Mouse (Mus musculus) heart, adult 2 months (tissue): Measurements from ENCODE around the gene Gm44511. TPM values are rescaled to one million over a fixed set of nuclear protein-coding genes. Genes with fewer than 3 reads are reported as not detected.

Source experiments
- DNase-seq, 2 experiments: peaks; one replicate each; pipeline ENCODE4 v3.0.0; 2021
- H3K27ac ChIP-seq: fragments of 200-600 bp; 2 replicates; pipeline ENCODE4 v1.8.1; 2022
- H3K27me3 ChIP-seq: fragments of 200-500 bp; 2 replicates; pipeline ENCODE4 v1.6.1; 2012; ENCODE audit warnings: mild to moderate bottlenecking, low read length, inconsistent platforms, mixed read lengths; ENCODE audit not compliant: control insufficient read depth, insufficient read depth
- H3K36me3 ChIP-seq: fragments of 200-500 bp; 2 replicates; pipeline ENCODE4 v1.6.1; 2012; ENCODE audit warnings: low read length, inconsistent platforms; ENCODE audit not compliant: control insufficient read depth, insufficient read depth
- H3K4me1 ChIP-seq: fragments of 200-500 bp; 2 replicates; pipeline ENCODE4 v1.6.1; 2011; ENCODE audit warnings: low read length; ENCODE audit not compliant: control insufficient read depth, insufficient read depth
- H3K4me3 ChIP-seq: fragments of 200-600 bp; 2 replicates; pipeline ENCODE4 v1.8.1; 2022
- H3K79me2 ChIP-seq: fragments of 200-500 bp; replicated peaks from 2 replicates; pipeline ENCODE4 v1.6.1; 2012; ENCODE audit warnings: mild to moderate bottlenecking, inconsistent platforms, low read length, moderate library complexity, mixed read lengths; ENCODE audit not compliant: control insufficient read depth, insufficient read depth
- H3K9ac ChIP-seq: fragments of 200-500 bp; 2 replicates; pipeline ENCODE4 v1.6.1; 2012; ENCODE audit warnings: low read depth, mild to moderate bottlenecking, control low read depth, inconsistent platforms, low read length, mixed read lengths
- CTCF ChIP-seq: fragments of 200-600 bp; IDR thresholded peaks from 2 replicates; pipeline ENCODE4 v1.8.1; 2022; ENCODE audit warnings: antibody characterized with exemption, mild to moderate bottlenecking, moderate library complexity
- EP300 ChIP-seq: fragments of 200-500 bp; IDR thresholded peaks from 2 replicates; pipeline ENCODE4 v1.6.1; 2011; ENCODE audit warnings: low read depth, low read length, control low read depth; ENCODE audit not compliant: insufficient read depth
- POLR2A ChIP-seq: fragments of 200-500 bp; IDR thresholded peaks from 2 replicates; pipeline ENCODE4 v1.6.1; 2011; ENCODE audit warnings: mild to moderate bottlenecking, low read depth, low read length, control low read depth; ENCODE audit not compliant: insufficient read depth
- WGBS: fragments of 180-500 bp; shearing (Covaris S2); methylation state at CpG from one replicate; pipeline ENCODE4 v1.1.7; 2018; 5-methylcytosine and 5-hydroxymethylcytosine counted together
- intact Hi-C: fragments of 180-260 bp; cut with DNase I; formaldehyde crosslinking; loops from one replicate; pipeline ENCODE4 v1.15.1; 2025
- polyA plus RNA-seq: library from polyadenylated mRNA; depleted of rRNA; stranded (reverse); fragments of >200 nt; gene quantifications from 2 replicates; pipeline ENCODE4 v1.2.3, GENCODE M21; 2012
- total RNA-seq, 2 experiments: library from RNA; stranded (reverse); gene quantifications; 2 replicates each; pipeline ENCODE4 v1.2.3; 2021

Gm44511 gene
- total and polyA plus RNA-seq, 3 experiments: 0.86 TPM; not detected in 2

DNA sequence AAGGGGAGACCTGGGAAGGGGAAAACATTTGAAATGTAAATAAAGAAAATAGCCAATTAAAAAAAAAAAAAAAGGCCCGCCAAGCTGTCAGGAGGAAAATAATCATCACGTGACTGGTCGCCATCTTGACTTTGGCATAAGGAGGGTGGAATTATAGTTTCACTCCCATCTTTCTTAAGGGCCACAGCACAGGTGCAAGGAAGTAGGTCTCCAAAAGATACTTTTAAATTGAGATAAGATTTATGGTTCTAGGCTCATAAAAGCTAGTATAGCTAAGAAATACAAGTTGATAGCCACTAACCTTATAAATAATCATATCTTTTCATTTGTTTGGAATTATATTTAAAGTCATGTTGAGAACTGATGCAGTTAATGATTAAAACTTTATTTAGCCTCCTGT is 28.8 kb upstream of the Gm44511 start:
- no peak for TF ChIP-seq EP300
- no peak for TF ChIP-seq CTCF
- no peak for TF ChIP-seq POLR2A

GRCm38 (mm10) chr6:128854024-128854820 is 28.1 kb upstream of the Gm44511 start:
- peak; percentile 73 to 76 for DNase-seq
- Histone ChIP-seq H3K4me1 (peaks cover 1% of the 10 kb centered on the region; the same call in 1 of the 2 replicates), H3K79me2 (no peaks in the 10 kb centered on the region), H3K27ac (no peak overlapping the region), H3K36me3 (no peaks in the 10 kb centered on the region), H3K9ac (no peak overlapping the region), H3K27me3 (no peaks in the 10 kb centered on the region), H3K4me3 (no peak overlapping the region)
- intact Hi-C loops: loop anchor here (1.0 to 5.0 kb wide), 5 partner anchors 15 to 401 kb away; no protein-coding TSS in a partner anchor
- 55% methylated on average over 12 of the region's 12 CpGs for WGBS
- TF ChIP-seq POLR2A (no peak), CTCF (peak; percentile 92)

More for the DNA sequence above, 28.8 kb upstream of the Gm44511 start:
- WGBS: 100% methylated on average over 3 of the region's 3 CpGs
- DNase-seq: no peak
- Histone ChIP-seq H3K27me3 (no peaks in the 10 kb centered on the region), H3K27ac (no peak overlapping the region; the same call in 1 of the 2 replicates), H3K4me3 (no peak overlapping the region), H3K9ac (no peak overlapping the region), H3K36me3 (no peaks in the 10 kb centered on the region), H3K79me2 (no peaks in the 10 kb centered on the region), H3K4me1 (peaks cover 1% of the 10 kb centered on the region; the same call in 1 of the 2 replicates)
- intact Hi-C loops: loop anchor here (1.0 to 5.0 kb wide), 5 partner anchors 14 to 400 kb away; no protein-coding TSS in a partner anchor

DNA sequence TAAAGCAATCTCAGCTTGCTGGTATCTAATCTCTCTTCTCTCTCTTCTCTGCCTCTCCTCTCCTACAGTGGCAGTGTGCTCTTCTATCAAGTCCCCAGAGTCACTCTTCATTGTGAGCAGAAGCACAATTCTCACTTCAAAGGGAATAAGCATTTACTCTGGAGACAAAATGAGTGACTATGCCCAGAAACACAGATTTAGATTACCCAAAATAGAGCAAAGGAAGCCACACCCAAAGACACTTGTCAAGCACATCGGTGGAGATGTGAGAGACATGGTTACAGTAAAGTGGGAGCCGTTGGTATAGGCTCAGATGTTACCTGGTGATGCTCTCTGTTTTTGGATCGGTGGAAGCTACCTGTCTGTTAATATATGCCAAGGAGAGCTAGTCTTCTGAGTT is 26.7 kb upstream of the Gm44511 start:
- Histone ChIP-seq H3K27me3 (no peaks in the 10 kb centered on the region), H3K79me2 (no peaks in the 10 kb centered on the region), H3K36me3 (no peaks in the 10 kb centered on the region), H3K4me1 (peaks cover 1% of the 10 kb centered on the region; the same call in 1 of the 2 replicates), H3K9ac (no peak overlapping the region), H3K27ac (no peak overlapping the region), H3K4me3 (no peak overlapping the region)
- intact Hi-C loops: loop anchor here (1.0 to 5.0 kb wide), 2 partner anchors 325 to 514 kb away; no protein-coding TSS in a partner anchor
- WGBS: 36% methylated on average over 3 of the region's 3 CpGs
- DNase-seq: no peak
- TF ChIP-seq POLR2A: no peak
- TF ChIP-seq CTCF: no peak
- TF ChIP-seq EP300: no peak

GRCm38 (mm10) chr6:128851151-128851550 is 25.0 kb upstream of the Gm44511 start:
- intact Hi-C loops: loop anchor here (5.0 kb wide), 1 partner anchor 326 kb away; no protein-coding TSS in a partner anchor
- no peaks in the 10 kb centered on the region for H3K36me3 ChIP-seq
- no peak for TF ChIP-seq POLR2A
- no peak for TF ChIP-seq EP300
- TF ChIP-seq CTCF: no peak
- H3K9ac ChIP-seq: no peak overlapping the region
- H3K27me3 ChIP-seq: no peaks in the 10 kb centered on the region
- no peak overlapping the region for H3K4me3 ChIP-seq
- WGBS: 82% methylated on average over 2 of the region's 2 CpGs
- H3K4me1 ChIP-seq: peaks cover 1% of the 10 kb centered on the region; the same call in 1 of the 2 replicates
- no peaks in the 10 kb centered on the region for H3K79me2 ChIP-seq
- no peak overlapping the region for H3K27ac ChIP-seq
- no peak for DNase-seq

- Histone ChIP-seq H3K4me3 (no peak overlapping the region), H3K9ac (no peak overlapping the region), H3K4me1 (peaks cover 1% of the 10 kb centered on the region; the same call in 1 of the 2 replicates), H3K79me2 (no peaks in the 10 kb centered on the region), H3K27me3 (no peaks in the 10 kb centered on the region), H3K27ac (no peak overlapping the region), H3K36me3 (no peaks in the 10 kb centered on the region)
- no peak for DNase-seq
- WGBS: 17% methylated on average over 2 of the region's 2 CpGs
- intact Hi-C loops: loop anchor here (5.0 kb wide), 1 partner anchor 327 kb away; no protein-coding TSS in a partner anchor
- no peak for TF ChIP-seq EP300
Observed at GRCm38 (mm10) chr6:128850671-128851070, 24.6 kb upstream of the Gm44511 start.

GRCm38 (mm10) chr6:128849902-128850301 is 23.8 kb upstream of the Gm44511 start:
- Histone ChIP-seq H3K36me3 (no peaks in the 10 kb centered on the region), H3K9ac (no peak overlapping the region), H3K27ac (no peak overlapping the region), H3K79me2 (no peaks in the 10 kb centered on the region), H3K4me1 (peaks cover 4% of the 10 kb centered on the region; the same call in 1 of the 2 replicates), H3K27me3 (no peaks in the 10 kb centered on the region), H3K4me3 (no peak overlapping the region)
- DNase-seq: peak in 1 of 2 experiments; percentile 57
- intact Hi-C loops: loop anchor here (5.0 kb wide), 1 partner anchor 327 kb away; no protein-coding TSS in a partner anchor
- 49% methylated on average over 2 of the region's 2 CpGs for whole genome bisulfite sequencing
- TF ChIP-seq CTCF (peak; percentile 81), EP300 (no peak)
